Mouse (Mus musculus) intestine, embryonic 15.5 days (tissue): ENCODE results near the gene Ppp2r3c. TPM values are rescaled to one million over a fixed set of nuclear protein-coding genes. Genes with fewer than 3 reads are reported as not detected.
"Not testable (repeated sequence)": the region's sequence is repeated elsewhere in the genome, so short reads cannot be mapped to it uniquely, and the experiment has no call there.

Experiments
- ATAC-seq: fragments of 200-750 bp; cut with Nextera tagmentation; 2 replicates; pipeline ENCODE4 v1.8.0; 2017; ENCODE audit warnings: moderate TSS enrichment, moderate library complexity
- H3K27ac ChIP-seq: fragments of 300-500 bp; sonication (generic); 2 replicates; pipeline ENCODE4 v1.5.1; 2015; ENCODE audit warnings: mild to moderate bottlenecking, inconsistent platforms
- H3K27me3 ChIP-seq: fragments of 300-500 bp; sonication (generic); replicated peaks from 2 replicates; pipeline ENCODE4 v1.6.1; 2015; ENCODE audit warnings: inconsistent platforms
- H3K36me3 ChIP-seq: fragments of 300-500 bp; sonication (generic); 2 replicates; pipeline ENCODE4 v1.6.1; 2015; ENCODE audit warnings: inconsistent platforms
- H3K4me1 ChIP-seq: fragments of 300-500 bp; sonication (generic); replicated peaks from 2 replicates; pipeline ENCODE4 v1.6.1; 2015; ENCODE audit warnings: inconsistent platforms
- H3K4me2 ChIP-seq: fragments of 300-500 bp; sonication (generic); replicated peaks from 2 replicates; pipeline ENCODE4 v1.6.1; 2015; ENCODE audit warnings: mild to moderate bottlenecking, inconsistent platforms
- H3K4me3 ChIP-seq: fragments of 300-500 bp; sonication (generic); replicated peaks from 2 replicates; pipeline ENCODE4 v1.5.1; 2015; ENCODE audit warnings: inconsistent platforms
- H3K9ac ChIP-seq: fragments of 300-500 bp; sonication (generic); 2 replicates; pipeline ENCODE4 v1.6.1; 2015; ENCODE audit warnings: inconsistent platforms
- H3K9me3 ChIP-seq: fragments of 300-500 bp; sonication (generic); 2 replicates; pipeline ENCODE4 v1.6.1; 2016; ENCODE audit warnings: inconsistent platforms
- WGBS: fragments of 180-500 bp; shearing (Covaris S2); methylation state at CpG from one replicate; pipeline ENCODE4 v1.1.7; 2015; 5-methylcytosine and 5-hydroxymethylcytosine counted together
- polyA plus RNA-seq: library from polyadenylated mRNA; unstranded; fragments of >200 nt; fragmentation: Nextera tagmentation; extraction: Ambion mirVana; gene quantifications from 2 replicates; pipeline ENCODE4 v1.2.1, GENCODE M21; 2015

The Ppp2r3c gene
- polyA plus RNA-seq, 1 experiment from 2014 or later: 11.3 TPM

DNA sequence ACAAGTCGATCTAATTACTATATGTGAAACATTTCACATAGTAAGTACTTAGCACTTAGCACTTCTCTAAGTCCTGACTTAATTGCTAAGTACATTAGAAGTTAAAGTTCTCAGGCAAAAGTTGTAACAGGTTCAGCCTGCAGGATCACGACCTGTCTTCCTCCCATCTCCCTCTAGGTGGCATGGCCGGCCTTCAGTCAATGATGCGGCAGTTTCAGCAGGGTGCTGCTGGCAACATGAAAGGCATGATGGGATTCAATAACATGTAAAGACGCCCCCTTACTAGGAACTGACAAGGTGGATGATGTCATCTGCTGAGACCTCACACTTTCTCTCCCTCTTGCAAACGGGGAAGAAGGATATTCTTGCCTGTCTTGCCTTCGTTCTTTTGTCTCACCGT, 40.8 kb downstream of the Ppp2r3c start:
- H3K4me1 ChIP-seq, H3K4me2 ChIP-seq, H3K9ac ChIP-seq, H3K9me3 ChIP-seq, ATAC-seq, H3K4me3 ChIP-seq, H3K27ac ChIP-seq, H3K36me3 ChIP-seq, H3K27me3 ChIP-seq: not testable (repeated sequence)
- WGBS: no CpG with 5 or more reads among the region's 8 CpGs

DNA sequence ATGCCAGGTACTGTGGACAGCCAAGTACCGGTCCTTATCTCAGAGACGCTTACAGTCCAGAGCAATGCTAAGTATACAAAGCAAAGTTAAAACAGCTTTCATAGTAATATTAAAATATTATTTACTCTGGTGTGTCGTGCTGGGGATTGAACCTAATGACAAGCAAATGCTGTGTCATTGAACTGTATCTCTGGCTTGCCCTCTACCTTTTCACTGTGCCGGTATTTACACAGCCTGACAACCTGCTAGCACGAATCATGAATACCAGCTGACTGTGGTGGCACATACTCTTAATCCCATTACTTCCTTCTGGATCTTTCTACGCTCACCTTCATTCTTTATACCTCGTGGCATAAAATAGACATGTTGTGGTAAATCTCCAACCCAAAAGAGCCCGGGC, 60.6 kb downstream of the Ppp2r3c start:
- H3K27ac ChIP-seq, H3K9me3 ChIP-seq, H3K4me1 ChIP-seq, H3K9ac ChIP-seq, H3K4me3 ChIP-seq, H3K27me3 ChIP-seq, H3K4me2 ChIP-seq, H3K36me3 ChIP-seq, ATAC-seq: not testable (repeated sequence)
- no CpG with 5 or more reads among the region's 8 CpGs for WGBS

DNA sequence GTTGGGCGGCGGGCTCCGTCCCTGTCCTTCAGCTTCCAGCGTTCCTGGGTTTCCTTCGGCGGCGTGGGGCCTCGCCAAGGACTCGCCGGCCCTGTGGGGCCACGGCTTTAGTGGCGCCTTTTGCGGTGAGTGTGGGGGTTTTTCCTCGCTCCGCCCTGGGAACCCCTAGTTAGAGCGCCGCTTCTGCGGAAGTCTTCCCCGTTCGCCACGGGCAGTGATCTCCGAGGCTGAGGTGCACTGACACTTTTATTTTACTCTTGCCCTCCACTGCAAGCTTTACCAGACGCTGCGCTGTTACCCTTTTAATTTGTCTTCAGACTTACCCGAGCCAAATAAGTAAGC, 72.3 kb downstream of the Ppp2r3c start:
- not testable (repeated sequence) for H3K27ac ChIP-seq, H3K36me3 ChIP-seq, H3K9me3 ChIP-seq, H3K4me2 ChIP-seq, H3K9ac ChIP-seq, H3K27me3 ChIP-seq, H3K4me1 ChIP-seq
- peak; percentile 57 for ATAC-seq
- under 1% methylated on average over 13 of the region's 25 CpGs for WGBS
- H3K4me3 ChIP-seq: peak overlapping the region; percentile 34

- H3K27me3 ChIP-seq, H3K27ac ChIP-seq, H3K4me2 ChIP-seq, H3K9ac ChIP-seq, H3K4me1 ChIP-seq, H3K9me3 ChIP-seq, H3K36me3 ChIP-seq: not testable (repeated sequence)
- H3K4me3 ChIP-seq: peak within 1 kb of the TSS; percentile 34
- ATAC-seq: peak; percentile 99
- WGBS: no CpG with 5 or more reads among the region's 57 CpGs
These were observed 72.9 kb downstream of the Ppp2r3c start, which contains the start of gene Srp54c for GRCm38 (mm10) chr12:55229626-55230519. TSS of gene Srp54c (plus strand) at chr12:55230168.

Other genes with a start within 250 kb of the Ppp2r3c start
- gene 2700097O09Rik, start 222.9 kb downstream of the Ppp2r3c start, polyA plus RNA-seq: 30.7 and 31.9 TPM in 2 replicates
- gene Srp54a, start 222.7 kb downstream of the Ppp2r3c start, polyA plus RNA-seq: 157 and 171 TPM in 2 replicates
- gene Fam177a, start 178.5 kb downstream of the Ppp2r3c start, polyA plus RNA-seq: 21.7 and 22.2 TPM in 2 replicates
- 53.0 and 53.5 TPM in 2 replicates for gene Srp54b, start 147.9 kb downstream of the Ppp2r3c start, polyA plus RNA-seq
- gene 1700047I17Rik2, start 103.4 kb downstream of the Ppp2r3c start, polyA plus RNA-seq: not detected in 2 replicates
- gene Srp54c, start 72.8 kb downstream of the Ppp2r3c start, polyA plus RNA-seq: 64.8 and 77.5 TPM in 2 replicates
- gene 1110008L16Rik, start 3.4 kb downstream of the Ppp2r3c start, polyA plus RNA-seq: 19.3 and 19.5 TPM in 2 replicates
- gene Psma6, start 81.2 kb upstream of the Ppp2r3c start, polyA plus RNA-seq: 413 and 421 TPM in 2 replicates
- gene Nfkbia, start 189.6 kb upstream of the Ppp2r3c start, polyA plus RNA-seq: 72.5 and 74.2 TPM in 2 replicates